Mouse (Mus musculus) kidney, adult 2 months (tissue): Measurements from ENCODE around the gene Def6. TPM values are rescaled to one million over a fixed set of nuclear protein-coding genes. Genes with fewer than 3 reads are reported as not detected.

ENCODE experiments used
- DNase-seq: peaks from one replicate; pipeline ENCODE4 v3.0.0; 2021
- H3K27ac ChIP-seq: fragments of 200-500 bp; 2 replicates; pipeline ENCODE4 v1.5.1; 2012; ENCODE audit warnings: low read depth, low read length, control low read depth, inconsistent platforms; ENCODE audit not compliant: insufficient read depth
- H3K27me3 ChIP-seq: fragments of 200-500 bp; replicated peaks from 2 replicates; pipeline ENCODE4 v1.6.1; 2012; ENCODE audit warnings: mild to moderate bottlenecking, moderate library complexity, low read length, inconsistent platforms; ENCODE audit not compliant: control insufficient read depth, insufficient read depth
- H3K36me3 ChIP-seq: fragments of 200-500 bp; 2 replicates; pipeline ENCODE4 v1.6.1; 2012; ENCODE audit warnings: mild to moderate bottlenecking, moderate library complexity, low read length, inconsistent platforms; ENCODE audit not compliant: control insufficient read depth, insufficient read depth
- H3K4me1 ChIP-seq: fragments of 200-500 bp; 2 replicates; pipeline ENCODE4 v1.6.1; 2011; ENCODE audit warnings: low read length; ENCODE audit not compliant: control insufficient read depth, insufficient read depth
- H3K4me3 ChIP-seq: fragments of 200-500 bp; 2 replicates; pipeline ENCODE4 v1.5.1; 2011; ENCODE audit warnings: mild to moderate bottlenecking, low read depth, low read length, control low read depth; ENCODE audit not compliant: insufficient read depth
- CTCF ChIP-seq: fragments of 200-500 bp; conservative IDR thresholded peaks from 2 replicates; pipeline ENCODE4 v1.5.1; 2011; ENCODE audit warnings: low read depth, mild to moderate bottlenecking, control low read depth, low read length, moderate library complexity, mixed read lengths; ENCODE audit not compliant: insufficient read depth, insufficient read length
- POLR2A ChIP-seq: fragments of 200-500 bp; IDR thresholded peaks from one replicate; pipeline ENCODE4 v1.6.1; 2011; ENCODE audit warnings: low read depth, low read length, control low read depth
- WGBS: fragments of 180-500 bp; shearing (Covaris S2); methylation state at CpG from one replicate; pipeline ENCODE4 v1.1.7; 2018; 5-methylcytosine and 5-hydroxymethylcytosine counted together
- polyA plus RNA-seq: library from polyadenylated mRNA; depleted of rRNA; stranded (reverse); fragments of >200 nt; gene quantifications from 2 replicates; pipeline ENCODE4 v1.2.3, GENCODE M21; 2012

The Def6 gene
- polyA plus RNA-seq, 1 experiment: 7.5 TPM

DNA sequence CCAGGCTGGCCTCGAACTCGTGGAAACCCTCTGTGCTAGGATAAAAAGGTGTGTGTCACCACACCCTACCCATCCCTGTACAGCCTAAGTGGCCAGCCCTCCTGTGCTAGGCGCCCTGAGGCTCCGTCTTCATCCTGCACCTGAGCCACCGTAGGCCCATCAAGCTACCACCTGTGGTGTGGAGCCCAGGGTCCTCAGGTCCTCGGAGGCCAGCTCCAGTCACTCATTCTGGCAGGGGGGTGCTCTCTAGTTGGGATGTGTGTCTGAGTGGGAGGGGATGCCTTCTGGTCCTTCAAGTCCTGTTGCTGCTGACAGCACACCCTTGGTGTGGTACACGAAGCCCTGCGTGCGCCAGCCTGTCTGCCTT is 52.9 kb downstream of the Def6 start:
- no peak for TF ChIP-seq POLR2A
- WGBS: 91% methylated on average over 9 of the region's 9 CpGs
- 0 out of 2 replicates have a peak, but pooled peaks cover 6% of the 10 kb centered on the region for H3K4me1 ChIP-seq

GRCm38 (mm10) chr17:28261795-28262194 is 54.2 kb downstream of the Def6 start:
- DNase-seq: no peak
- H3K4me3 ChIP-seq: no peak overlapping the region
- no peaks in the 10 kb centered on the region for H3K27me3 ChIP-seq
- TF ChIP-seq POLR2A (no peak), CTCF (no peak)
- 0 out of 2 replicates have a peak, but pooled peaks cover 3% of the 10 kb centered on the region for H3K4me1 ChIP-seq
- H3K27ac ChIP-seq: no peak overlapping the region
- WGBS: 63% methylated on average over 11 of the region's 11 CpGs
- no peaks in the 10 kb centered on the region for H3K36me3 ChIP-seq

More for the DNA sequence above, 52.9 kb downstream of the Def6 start:
- H3K27ac ChIP-seq: no peak overlapping the region
- DNase-seq: no peak
- H3K36me3 ChIP-seq: no peaks in the 10 kb centered on the region
- H3K27me3 ChIP-seq: no peaks in the 10 kb centered on the region
- no peak overlapping the region for H3K4me3 ChIP-seq

GRCm38 (mm10) chr17:28263181-28263894 is 55.8 kb downstream of the Def6 start:
- no peak overlapping the region for H3K27ac ChIP-seq
- no peaks in the 10 kb centered on the region for H3K4me1 ChIP-seq
- 71% methylated on average over 13 of the region's 13 CpGs for WGBS
- H3K27me3 ChIP-seq: no peaks in the 10 kb centered on the region
- TF ChIP-seq CTCF: no peak
- TF ChIP-seq POLR2A: no peak
- no peak for DNase-seq
- H3K4me3 ChIP-seq: no peak overlapping the region
- H3K36me3 ChIP-seq: no peaks in the 10 kb centered on the region

DNA sequence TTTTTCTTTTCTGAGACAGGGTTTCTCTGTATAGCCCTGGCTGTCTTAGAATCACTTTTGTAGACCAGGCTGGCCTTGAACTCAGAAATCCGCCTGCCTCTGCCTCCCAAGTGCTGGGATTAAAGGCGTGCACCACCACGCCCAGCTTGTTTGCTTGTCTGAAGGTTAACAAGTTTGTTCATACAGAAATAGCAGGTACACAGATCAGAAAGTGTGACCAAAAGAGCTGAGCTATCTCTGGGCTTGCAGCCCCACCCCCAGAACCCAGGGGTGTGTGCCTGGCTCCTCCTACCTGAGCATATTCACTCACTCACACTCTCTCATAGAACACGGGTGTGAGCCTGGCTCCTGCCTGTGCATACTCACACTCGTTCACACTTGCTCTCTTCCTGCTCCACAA is 59.7 kb downstream of the Def6 start:
- no peaks in the 10 kb centered on the region for H3K36me3 ChIP-seq
- TF ChIP-seq POLR2A (no peak), CTCF (no peak)
- H3K4me3 ChIP-seq: no peak overlapping the region
- 89% methylated on average over 5 of the region's 5 CpGs for WGBS
- H3K4me1 ChIP-seq: no peaks in the 10 kb centered on the region
- no peaks in the 10 kb centered on the region for H3K27me3 ChIP-seq
- DNase-seq: no peak
- no peak overlapping the region for H3K27ac ChIP-seq

DNA sequence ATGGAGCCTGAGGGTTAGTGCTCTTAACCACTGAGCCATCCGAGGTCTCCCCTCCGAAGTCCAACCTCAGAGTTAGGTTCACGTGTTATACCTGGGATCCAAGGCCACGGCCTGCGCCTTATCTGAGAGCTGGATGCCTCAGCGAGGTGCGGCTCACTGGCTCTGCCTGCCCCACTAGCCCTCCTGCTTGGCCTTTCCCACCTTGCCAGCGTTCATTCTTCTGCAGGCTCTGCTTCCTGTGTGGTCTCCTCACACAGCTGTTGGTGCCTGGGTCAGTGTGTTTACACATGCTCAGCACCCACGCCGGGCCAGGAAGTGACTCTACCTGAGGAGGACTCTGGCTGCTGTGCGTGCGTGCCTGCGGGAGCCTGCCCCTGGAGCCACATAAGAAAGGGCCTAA is 62.6 kb downstream of the Def6 start:
- no peak for DNase-seq
- 71% methylated on average over 13 of the region's 13 CpGs for WGBS

DNA sequence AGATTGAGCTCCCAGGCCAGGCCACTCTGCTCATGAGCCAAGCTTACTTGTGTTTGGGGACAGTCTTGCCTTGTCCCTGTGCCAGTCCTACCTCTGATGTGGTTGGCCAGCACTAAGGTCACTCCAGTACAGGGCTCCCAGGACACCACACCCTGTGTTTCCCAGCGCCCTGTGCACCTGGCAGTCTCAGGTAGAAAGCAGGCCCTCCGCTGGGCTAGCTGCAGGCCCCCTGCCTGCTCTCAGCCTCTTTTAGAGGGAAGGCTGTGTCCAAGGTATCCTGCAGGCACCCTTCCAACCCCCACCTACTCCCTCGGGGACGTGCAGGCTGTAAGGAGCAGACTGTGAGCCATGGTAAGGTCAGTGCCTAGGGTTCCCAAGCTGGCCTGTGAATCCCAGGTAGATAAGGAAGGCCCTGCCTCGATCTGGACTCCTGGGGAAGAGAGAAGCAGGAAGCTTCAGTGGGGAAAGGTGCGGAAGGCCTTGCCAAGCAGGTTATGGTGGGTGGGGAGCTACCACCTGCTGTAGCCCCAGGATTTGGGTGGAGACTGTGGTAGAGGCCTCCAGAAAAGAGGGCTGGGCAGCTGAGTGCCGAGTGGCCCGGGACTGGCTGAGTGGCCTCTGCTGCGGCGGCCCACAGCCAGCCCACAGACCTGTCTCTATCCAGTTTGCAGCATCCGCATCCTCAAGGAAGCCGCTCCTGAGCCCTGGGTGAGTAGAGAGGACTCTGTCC is 64.1 kb downstream of the Def6 start:
- Histone ChIP-seq H3K27ac (no peak overlapping the region), H3K27me3 (no peaks in the 10 kb centered on the region), H3K36me3 (no peaks in the 10 kb centered on the region), H3K4me1 (no peaks in the 10 kb centered on the region), H3K4me3 (no peak overlapping the region)
- DNase-seq: no peak
- no peak for TF ChIP-seq POLR2A
- WGBS: 75% methylated on average over 12 of the region's 12 CpGs

More for the DNA sequence above, 62.6 kb downstream of the Def6 start:
- Histone ChIP-seq H3K27me3 (no peaks in the 10 kb centered on the region), H3K36me3 (no peaks in the 10 kb centered on the region), H3K27ac (no peak overlapping the region), H3K4me1 (no peaks in the 10 kb centered on the region), H3K4me3 (no peak overlapping the region)
- TF ChIP-seq CTCF (no peak), POLR2A (no peak)

GRCm38 (mm10) chr17:28272281-28272680 is 64.7 kb downstream of the Def6 start:
- Histone ChIP-seq H3K4me1 (no peaks in the 10 kb centered on the region), H3K27me3 (no peaks in the 10 kb centered on the region), H3K36me3 (no peaks in the 10 kb centered on the region), H3K4me3 (no peak overlapping the region), H3K27ac (no peak overlapping the region)
- WGBS: 70% methylated on average over 9 of the region's 9 CpGs
- TF ChIP-seq CTCF: no peak
- TF ChIP-seq POLR2A: no peak
- no peak for DNase-seq
